Mouse (Mus musculus) forebrain, embryonic 14.5 days (tissue): ENCODE measurements around the gene Arl5b. TPM values are rescaled to one million over a fixed set of nuclear protein-coding genes. Genes with fewer than 3 reads are reported as not detected.

Experiments
- ATAC-seq: fragments of 200-750 bp; cut with Nextera tagmentation; 2 replicates; pipeline ENCODE4 v1.8.0; 2017; ENCODE audit warnings: mild to moderate bottlenecking, moderate library complexity
- DNase-seq: peaks from one replicate; pipeline ENCODE4 v3.0.0-alpha.2; 2015; ENCODE audit warnings: low spot score
- H3K27ac ChIP-seq: fragments of 300-500 bp; sonication (generic); 2 replicates; pipeline ENCODE4 v1.5.1; 2014; ENCODE audit warnings: low read depth, mild to moderate bottlenecking, control low read depth, low read length, moderate library complexity
- H3K27me3 ChIP-seq: fragments of 300-500 bp; sonication (generic); replicated peaks from 2 replicates; pipeline ENCODE4 v1.6.1; 2014; ENCODE audit warnings: low read length, control low read depth, mixed read lengths; ENCODE audit not compliant: control insufficient read depth, insufficient read depth
- H3K36me3 ChIP-seq: fragments of 300-500 bp; sonication (generic); 2 replicates; pipeline ENCODE4 v1.6.1; 2014; ENCODE audit warnings: low read length, control low read depth; ENCODE audit not compliant: control insufficient read depth, insufficient read depth
- H3K4me1 ChIP-seq: fragments of 300-500 bp; sonication (generic); 2 replicates; pipeline ENCODE4 v1.6.1; 2014; ENCODE audit warnings: antibody characterized with exemption, low read length, control low read depth; ENCODE audit not compliant: control insufficient read depth, insufficient read depth
- H3K4me2 ChIP-seq: fragments of 300-500 bp; sonication (generic); 2 replicates; pipeline ENCODE4 v1.6.1; 2014; ENCODE audit warnings: mild to moderate bottlenecking, control low read depth, low read length
- H3K4me3 ChIP-seq: fragments of 300-500 bp; sonication (generic); 2 replicates; pipeline ENCODE4 v1.5.1; 2014; ENCODE audit warnings: low read depth, low read length, control low read depth
- H3K9ac ChIP-seq: fragments of 300-500 bp; sonication (generic); 2 replicates; pipeline ENCODE4 v1.6.1; 2014; ENCODE audit warnings: mild to moderate bottlenecking, low read length, control low read depth, moderate library complexity
- H3K9me3 ChIP-seq: fragments of 300-500 bp; sonication (generic); replicated peaks from 2 replicates; pipeline ENCODE4 v1.6.1; 2016; ENCODE audit warnings: low read length, control low read depth, mixed read lengths; ENCODE audit not compliant: control insufficient read depth
- WGBS: fragments of 180-500 bp; shearing (Covaris S2); extraction: QIAGEN DNeasy Blood & Tissue Kit; methylation state at CpG from one replicate; pipeline ENCODE4 v1.1.7; 2014; 5-methylcytosine and 5-hydroxymethylcytosine counted together
- polyA plus RNA-seq: library from polyadenylated mRNA; unstranded; fragments of >200 nt; fragmentation: Nextera tagmentation; extraction: Ambion mirVana; gene quantifications from 2 replicates; pipeline ENCODE4 v1.2.1, GENCODE M21; 2014

Gene Arl5b
- 33.6 and 40.1 TPM in 2 replicates for polyA plus RNA-seq

- WGBS = 8% methylated on average over 20 of the region's 20 CpGs
- peak; percentile 99 for ATAC-seq
- H3K4me2 ChIP-seq = peak within 1 kb of the TSS; percentile 70
These were observed at the start of gene Arl5b for GRCm38 (mm10) chr2:15049117-15049873. TSS of gene Arl5b (plus strand) at chr2:15049395.

GRCm38 (mm10) chr2:15007531-15007930, 41.7 kb upstream of the Arl5b start:
- ATAC-seq = no peak
- Histone ChIP-seq H3K9ac (no peak overlapping the region), H3K27ac (no peak overlapping the region), H3K4me2 (no peak overlapping the region), H3K4me1 (no peaks in the 10 kb centered on the region), H3K27me3 (no peaks in the 10 kb centered on the region), H3K4me3 (no peak overlapping the region), H3K9me3 (0 out of 2 replicates have a peak, but pooled peaks cover 2% of the 10 kb centered on the region), H3K36me3 (peaks cover 5% of the 10 kb centered on the region; the same call in 1 of the 2 replicates)
- no peak for DNase-seq
- 88% methylated on average over 3 of the region's 3 CpGs for WGBS

More at GRCm38 (mm10) chr2:15049117-15049873, at the start of gene Arl5b:
- Histone ChIP-seq H3K36me3 (no peaks in the 10 kb centered on the region), H3K9me3 (no peaks in the 10 kb centered on the region), H3K27me3 (no peaks in the 10 kb centered on the region), H3K9ac (peak within 1 kb of the TSS; percentile 70), H3K27ac (no peak within 1 kb of the TSS), H3K4me3 (peak within 1 kb of the TSS; percentile 55), H3K4me1 (peaks cover 7% of the 10 kb centered on the region; the same call in 1 of the 2 replicates)
- peak; percentile 98 for DNase-seq

- Histone ChIP-seq H3K27ac (no peak overlapping the region), H3K4me3 (no peak overlapping the region), H3K9me3 (0 out of 2 replicates have a peak, but pooled peaks cover 2% of the 10 kb centered on the region), H3K9ac (no peak overlapping the region), H3K36me3 (peaks cover 5% of the 10 kb centered on the region; the same call in 1 of the 2 replicates), H3K4me1 (no peaks in the 10 kb centered on the region), H3K27me3 (no peaks in the 10 kb centered on the region), H3K4me2 (no peak overlapping the region)
- ATAC-seq = no peak
- 96% methylated on average over 1 of the region's 1 CpGs for WGBS
- DNase-seq = no peak
These were observed 41.1 kb upstream of the Arl5b start for GRCm38 (mm10) chr2:15008072-15008471.

- Histone ChIP-seq H3K27ac (no peak overlapping the region), H3K36me3 (peaks cover 4% of the 10 kb centered on the region; the same call in 1 of the 2 replicates), H3K4me1 (no peaks in the 10 kb centered on the region), H3K9ac (no peak overlapping the region), H3K4me2 (no peak overlapping the region), H3K4me3 (no peak overlapping the region), H3K9me3 (no peaks in the 10 kb centered on the region), H3K27me3 (no peaks in the 10 kb centered on the region)
- WGBS = 99% methylated on average over 3 of the region's 3 CpGs
- no peak for DNase-seq
- ATAC-seq = no peak
These were observed 22.4 kb upstream of the Arl5b start for GRCm38 (mm10) chr2:15026817-15027216.

- no peak for ATAC-seq
- Histone ChIP-seq H3K9ac (no peak overlapping the region), H3K9me3 (no peaks in the 10 kb centered on the region), H3K36me3 (peaks cover 4% of the 10 kb centered on the region; the same call in 1 of the 2 replicates), H3K4me2 (no peak overlapping the region), H3K27ac (no peak overlapping the region), H3K4me3 (no peak overlapping the region), H3K27me3 (no peaks in the 10 kb centered on the region), H3K4me1 (no peaks in the 10 kb centered on the region)
- no peak for DNase-seq
- WGBS = 94% methylated on average over 1 of the region's 1 CpGs
These were observed 21.4 kb upstream of the Arl5b start for GRCm38 (mm10) chr2:15027816-15028215.

GRCm38 (mm10) chr2:15038705-15039104, 10.5 kb upstream of the Arl5b start:
- ATAC-seq = no peak
- Histone ChIP-seq H3K9ac (no peak overlapping the region), H3K27ac (no peak overlapping the region), H3K36me3 (peaks cover 18% of the 10 kb centered on the region), H3K9me3 (no peaks in the 10 kb centered on the region), H3K4me2 (no peak overlapping the region), H3K27me3 (no peaks in the 10 kb centered on the region), H3K4me1 (no peaks in the 10 kb centered on the region), H3K4me3 (no peak overlapping the region)
- DNase-seq = no peak
- WGBS = 89% methylated on average over 6 of the region's 6 CpGs

- ATAC-seq (no peak), DNase-seq (no peak)
- WGBS = 59% methylated on average over 5 of the region's 5 CpGs
These were observed 8.9 kb upstream of the Arl5b start for GRCm38 (mm10) chr2:15040326-15040725.

GRCm38 (mm10) chr2:15054496-15054895, 5.3 kb downstream of the Arl5b start:
- WGBS = 23% methylated on average over 10 of the region's 10 CpGs
- Histone ChIP-seq H3K27ac (peak overlapping the region; percentile 79), H3K9me3 (no peaks in the 10 kb centered on the region), H3K4me3 (peak overlapping the region; percentile 90), H3K9ac (peak overlapping the region; percentile 99), H3K36me3 (no peaks in the 10 kb centered on the region), H3K4me1 (peaks cover 19% of the 10 kb centered on the region), H3K27me3 (no peaks in the 10 kb centered on the region), H3K4me2 (peak overlapping the region; percentile 64)
- ATAC-seq (no peak; the same call in 1 of the 2 replicates), DNase-seq (no peak)

More at GRCm38 (mm10) chr2:15040326-15040725, 8.9 kb upstream of the Arl5b start:
- Histone ChIP-seq H3K27me3 (no peaks in the 10 kb centered on the region), H3K4me3 (no peak overlapping the region), H3K4me1 (no peaks in the 10 kb centered on the region), H3K9ac (no peak overlapping the region), H3K36me3 (peaks cover 18% of the 10 kb centered on the region), H3K27ac (no peak overlapping the region), H3K9me3 (no peaks in the 10 kb centered on the region), H3K4me2 (no peak overlapping the region)
